Mouse (Mus musculus): Measurements from ENCODE around the gene Nrp1.

Gene Nrp1

DNA sequence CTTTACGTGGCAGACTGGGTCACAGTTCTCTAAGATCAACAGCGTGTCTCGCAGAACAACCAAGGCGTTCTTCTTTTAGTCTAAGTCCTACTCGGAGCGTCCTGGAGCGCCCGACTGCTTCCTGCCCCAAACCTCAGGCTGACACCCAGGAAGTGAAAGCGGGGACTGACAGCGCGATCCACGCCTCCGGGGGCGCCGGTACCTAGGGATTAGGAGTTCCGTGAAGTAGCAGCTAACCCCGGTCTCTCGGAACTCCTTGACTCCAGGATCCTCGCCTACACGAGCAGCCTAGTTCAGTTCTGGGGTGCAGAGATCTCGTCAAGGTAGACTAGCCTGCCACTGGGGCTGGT lies at the start of gene Nrp1:
Nrp1 (plus strand) TSS at position 199 of the 350 bp plus-strand sequence.
- no peak for DNase-seq

- DNase-seq = peak; percentile 55
These were observed 37.6 kb upstream of the Nrp1 start for GRCm38 (mm10) chr8:128320797-128321196.

GRCm38 (mm10) chr8:128327281-128327680 lies 31.1 kb upstream of the Nrp1 start:
- DNase-seq = no peak

GRCm38 (mm10) chr8:128327922-128328321 lies 30.5 kb upstream of the Nrp1 start:
- DNase-seq = no peak

DNA sequence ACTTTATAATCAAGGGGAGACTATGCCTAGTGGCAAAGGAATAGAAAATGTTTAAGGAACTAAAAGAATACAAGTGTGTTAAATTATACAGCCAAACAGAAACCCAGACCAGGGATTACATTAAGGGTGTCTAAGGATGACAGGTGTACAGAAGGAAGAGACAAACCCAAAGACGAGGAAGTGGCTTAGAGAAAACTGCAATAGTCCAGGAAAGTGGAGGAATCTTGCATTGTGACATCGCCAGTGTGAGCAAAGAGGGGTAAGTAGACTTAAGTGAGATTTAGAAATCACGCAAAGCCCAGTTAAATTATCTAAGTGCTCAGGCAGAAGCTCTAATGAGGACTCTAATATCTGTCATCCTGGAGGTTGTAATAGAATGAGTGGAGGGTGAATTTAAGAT lies 28.9 kb upstream of the Nrp1 start:
- no peak for DNase-seq

- no peak for DNase-seq
These were observed 22.4 kb upstream of the Nrp1 start for GRCm38 (mm10) chr8:128335976-128336375.

DNA sequence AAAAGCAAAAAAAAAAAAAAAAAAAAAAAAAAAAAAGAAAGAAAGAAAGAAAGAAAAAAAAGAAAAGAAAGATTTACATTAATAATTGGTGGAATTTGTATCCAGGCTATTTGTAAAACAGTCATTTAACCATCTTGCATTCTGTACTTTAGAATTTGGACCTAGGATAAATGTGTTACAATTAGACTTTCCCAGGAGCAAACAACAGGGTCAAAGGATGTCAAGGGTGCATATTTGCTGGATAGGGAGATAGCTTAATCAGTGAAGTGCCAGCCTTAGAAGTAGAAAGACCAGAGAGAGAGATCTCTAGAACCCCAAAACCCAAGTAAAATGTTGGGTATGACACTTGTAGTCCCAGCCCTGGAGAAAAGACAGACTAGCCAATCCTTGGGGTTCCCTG lies 19.5 kb upstream of the Nrp1 start:
- no peak for DNase-seq

DNA sequence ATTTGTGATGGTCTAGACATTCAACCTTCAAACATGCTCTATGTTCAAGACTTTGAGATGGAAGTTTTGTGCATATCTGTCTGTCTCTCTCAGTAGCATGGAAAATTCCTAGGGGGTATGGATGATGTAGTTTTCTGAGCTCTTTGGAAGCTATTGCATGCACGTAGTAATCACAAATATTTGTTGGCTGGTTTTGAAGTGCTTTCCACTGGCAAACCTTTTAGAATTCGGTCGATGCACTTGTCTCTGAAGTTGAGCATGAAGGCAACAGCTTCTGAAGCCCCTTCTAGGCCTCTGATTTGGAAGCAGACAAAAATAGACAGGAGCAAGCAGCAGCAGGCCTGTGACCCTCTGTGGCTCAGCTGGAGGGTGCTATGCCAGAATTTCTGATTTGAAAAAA lies 18.9 kb upstream of the Nrp1 start:
- DNase-seq = no peak

GRCm38 (mm10) chr8:128350405-128350804 lies 8.0 kb upstream of the Nrp1 start:
- peak; percentile 33 for DNase-seq

GRCm38 (mm10) chr8:128351211-128351610 lies 7.2 kb upstream of the Nrp1 start:
- DNase-seq = no peak

- DNase-seq = peak; percentile 50
These were observed 5.6 kb upstream of the Nrp1 start for GRCm38 (mm10) chr8:128352821-128353220.

DNA sequence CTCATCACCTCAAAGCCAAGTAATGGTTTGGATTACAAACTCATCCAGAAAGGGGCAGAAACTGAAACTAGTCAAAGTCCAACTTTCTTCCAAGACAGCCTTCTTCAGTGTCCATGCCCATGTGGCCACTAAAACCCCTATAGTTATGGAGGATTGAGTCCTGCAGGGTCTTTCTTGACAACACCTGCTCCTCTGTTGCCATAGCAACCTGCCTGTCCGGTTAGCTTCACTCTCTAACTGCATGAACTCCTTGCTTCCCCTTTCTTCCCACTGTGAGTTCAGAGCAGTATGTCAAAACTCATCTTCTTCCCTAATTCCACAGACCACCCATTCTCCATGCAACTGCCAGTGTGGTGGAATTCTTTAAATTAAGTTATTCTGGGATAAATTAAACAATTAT lies 4.4 kb upstream of the Nrp1 start:
- DNase-seq = no peak

DNA sequence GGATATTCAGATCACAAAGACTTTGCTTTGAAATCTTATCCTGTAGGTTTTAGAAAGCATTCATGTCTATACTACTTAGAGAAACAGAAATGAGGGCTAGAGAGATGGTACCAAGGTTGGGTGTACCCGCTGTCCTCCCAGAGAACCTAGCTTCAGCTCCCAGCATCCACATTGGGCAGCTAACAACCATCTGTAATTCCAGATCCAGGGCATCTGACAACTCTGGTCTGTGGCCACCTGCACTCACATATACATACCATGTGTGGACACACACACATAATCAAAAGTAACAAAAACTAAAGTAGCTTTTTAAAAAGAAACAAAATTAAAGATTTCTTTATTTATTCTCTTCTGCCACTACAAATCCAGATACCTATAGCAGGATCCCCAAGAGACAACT lies 3.3 kb upstream of the Nrp1 start:
- DNase-seq = peak; percentile 71

GRCm38 (mm10) chr8:128356170-128356569 lies 2.2 kb upstream of the Nrp1 start:
- DNase-seq = peak; percentile 89

DNA sequence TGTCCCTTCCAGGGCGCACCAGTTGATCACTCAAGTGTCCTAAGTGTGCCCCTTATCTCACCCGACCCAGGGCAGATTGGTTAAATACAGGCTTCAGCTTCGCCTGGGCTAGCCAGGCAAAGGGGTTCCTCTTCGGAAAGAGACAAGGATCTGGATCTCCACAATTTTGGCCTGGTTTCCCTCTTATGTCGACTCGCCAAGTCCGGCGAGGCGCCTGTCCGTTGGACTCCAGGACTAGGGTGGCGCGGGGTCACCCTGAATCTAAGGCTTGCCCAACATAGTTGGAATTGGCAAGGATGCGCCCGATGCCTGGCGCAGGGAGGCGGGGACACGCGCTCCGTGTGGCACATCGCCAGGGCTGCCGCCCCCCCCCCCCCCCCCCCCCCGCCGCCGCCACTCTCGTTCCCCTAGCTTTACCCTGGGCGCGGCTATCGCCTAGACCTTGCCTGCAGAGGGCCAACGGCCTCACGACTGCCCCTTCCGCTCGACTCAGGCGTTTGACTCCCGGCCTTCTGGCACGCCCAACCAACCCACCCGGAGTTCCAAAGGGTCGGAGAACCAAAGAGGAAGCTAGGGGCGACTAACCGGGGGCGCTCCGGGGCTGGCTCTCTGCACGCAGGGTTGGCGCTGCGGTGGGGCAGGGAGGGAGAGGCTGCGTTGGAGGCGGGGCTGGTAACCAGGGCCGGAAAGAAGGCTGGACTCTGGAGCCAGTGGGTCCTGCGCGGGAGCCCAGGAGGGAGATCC lies 1.4 kb upstream of the Nrp1 start:
- DNase-seq = peak; percentile 100

- DNase-seq = peak; percentile 98
These were observed 631 bp upstream of the Nrp1 start for GRCm38 (mm10) chr8:128357540-128358405.

DNA sequence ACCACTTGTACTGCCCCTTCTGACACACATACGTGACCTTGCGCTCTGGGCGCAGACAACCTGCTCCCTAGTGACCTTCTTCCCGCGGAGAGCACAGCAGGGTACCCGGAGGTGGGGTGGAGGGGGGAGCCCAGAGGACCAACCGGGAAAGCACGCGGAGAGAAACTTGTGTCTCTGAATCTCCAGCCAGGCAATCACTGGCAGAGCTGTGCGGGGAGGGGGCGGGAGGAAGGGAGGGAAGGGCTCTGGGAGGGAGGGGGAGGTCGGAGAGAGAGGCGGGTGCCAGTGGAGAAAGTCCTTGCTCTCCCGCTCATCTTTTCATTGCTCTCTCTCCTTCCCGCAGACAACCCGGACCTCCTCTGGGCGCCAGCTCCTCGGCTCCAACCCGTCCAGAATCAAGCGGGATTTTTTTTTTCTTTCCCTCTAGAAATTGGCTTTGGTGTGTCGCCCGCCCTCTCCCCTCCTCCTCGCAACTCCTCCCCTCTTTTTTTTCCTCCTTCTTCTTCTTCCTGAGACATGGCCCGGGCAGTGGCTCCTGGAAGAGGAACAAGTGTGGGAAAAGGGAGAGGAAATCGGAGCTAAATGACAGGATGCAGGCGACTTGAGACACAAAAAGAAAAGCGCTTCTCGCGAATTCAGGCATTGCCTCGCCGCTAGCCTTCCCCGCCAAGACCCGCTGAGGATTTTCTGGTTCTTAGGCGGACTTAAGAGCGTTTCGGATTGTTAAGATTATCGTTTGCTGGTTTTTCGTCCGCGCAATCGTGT lies 534 bp downstream of the Nrp1 start:
- peak; percentile 99 for DNase-seq

DNA sequence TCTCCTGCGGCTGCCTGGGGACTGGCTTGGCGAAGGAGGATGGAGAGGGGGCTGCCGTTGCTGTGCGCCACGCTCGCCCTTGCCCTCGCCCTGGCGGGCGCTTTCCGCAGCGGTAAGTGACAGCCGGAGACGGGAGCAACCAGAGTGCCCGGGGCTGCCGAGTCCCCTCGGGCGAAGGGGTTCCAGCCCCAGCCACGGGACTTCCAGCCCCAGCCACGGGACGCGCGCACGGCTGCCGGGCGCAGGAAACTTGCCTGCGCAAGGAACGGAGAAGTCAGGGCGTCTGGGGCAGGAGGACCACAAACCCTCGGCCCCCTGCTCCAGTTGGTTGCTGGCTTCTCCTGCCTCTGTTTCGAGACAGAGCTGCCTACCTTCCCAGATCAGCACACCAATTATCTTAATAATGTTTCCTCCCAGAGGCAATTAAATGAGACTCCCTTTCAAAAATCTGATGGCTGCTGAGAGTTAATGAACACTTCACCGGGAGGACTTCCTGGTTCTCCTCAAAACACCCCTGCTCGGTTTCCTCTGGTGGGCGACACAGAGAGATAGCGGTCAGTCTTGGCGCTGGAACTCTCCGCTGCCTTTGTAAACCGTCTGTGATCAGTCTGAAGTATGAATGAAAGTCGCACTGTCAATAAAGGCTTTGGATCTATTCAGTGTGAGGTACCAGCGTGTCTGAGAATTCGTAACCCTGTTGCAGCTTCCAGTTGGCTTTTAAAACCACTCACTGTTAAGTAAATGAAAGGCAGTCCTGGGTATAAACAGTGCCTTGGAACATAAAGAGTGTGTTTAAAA lies 1.3 kb downstream of the Nrp1 start:
- peak; percentile 97 for DNase-seq

DNA sequence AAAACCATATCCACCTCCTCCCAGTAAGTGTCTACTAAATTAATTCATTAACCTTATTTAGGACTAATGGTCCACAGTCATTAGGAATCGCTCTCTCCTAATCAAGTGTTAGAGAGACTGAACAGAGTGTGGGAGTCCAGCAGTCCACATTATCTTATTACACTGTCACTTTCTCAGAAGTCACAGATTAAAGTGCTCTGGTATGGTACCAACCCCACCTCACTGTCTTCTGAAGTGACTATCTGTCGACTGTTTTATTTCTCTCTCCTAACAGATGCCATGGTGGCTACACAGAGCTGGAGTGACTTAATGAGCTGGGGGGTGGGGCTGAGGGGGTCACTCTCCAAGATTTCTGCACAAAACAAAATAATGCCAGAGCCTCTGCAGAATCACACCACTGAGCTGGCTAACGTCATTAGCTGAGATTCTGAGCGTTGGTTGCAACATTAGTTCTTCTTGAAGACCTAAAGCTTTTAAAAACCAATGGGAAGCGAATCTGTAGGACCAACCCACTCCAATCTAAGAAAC lies 3.0 kb downstream of the Nrp1 start:
- DNase-seq = peak; percentile 92

DNA sequence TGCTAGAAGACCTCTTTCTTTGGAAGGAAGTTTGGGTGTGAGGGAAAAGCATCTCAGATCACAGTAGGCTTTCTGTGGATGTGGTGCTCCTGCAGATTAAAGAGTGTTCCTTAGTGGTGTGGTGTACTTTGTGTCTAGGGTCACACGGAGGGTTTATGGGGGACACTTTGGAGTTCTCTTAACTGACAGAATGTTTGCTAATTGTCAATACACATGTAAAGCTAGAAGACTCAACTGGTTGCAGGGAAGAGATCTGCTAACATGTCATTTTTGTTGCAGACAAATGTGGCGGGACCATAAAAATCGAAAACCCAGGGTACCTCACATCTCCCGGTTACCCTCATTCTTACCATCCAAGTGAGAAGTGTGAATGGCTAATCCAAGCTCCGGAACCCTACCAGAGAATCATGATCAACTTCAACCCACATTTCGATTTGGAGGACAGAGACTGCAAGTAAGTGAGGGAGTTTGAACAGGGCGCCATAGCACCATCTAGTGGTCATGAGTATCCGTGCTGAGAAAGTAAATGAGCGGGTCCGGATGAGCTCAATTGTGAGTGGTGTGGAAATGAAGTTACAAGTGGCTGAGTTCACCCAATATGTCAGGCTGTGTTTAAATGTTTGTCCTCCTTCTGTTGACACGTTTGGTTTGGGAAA lies 4.7 kb downstream of the Nrp1 start:
- peak; percentile 97 for DNase-seq

DNA sequence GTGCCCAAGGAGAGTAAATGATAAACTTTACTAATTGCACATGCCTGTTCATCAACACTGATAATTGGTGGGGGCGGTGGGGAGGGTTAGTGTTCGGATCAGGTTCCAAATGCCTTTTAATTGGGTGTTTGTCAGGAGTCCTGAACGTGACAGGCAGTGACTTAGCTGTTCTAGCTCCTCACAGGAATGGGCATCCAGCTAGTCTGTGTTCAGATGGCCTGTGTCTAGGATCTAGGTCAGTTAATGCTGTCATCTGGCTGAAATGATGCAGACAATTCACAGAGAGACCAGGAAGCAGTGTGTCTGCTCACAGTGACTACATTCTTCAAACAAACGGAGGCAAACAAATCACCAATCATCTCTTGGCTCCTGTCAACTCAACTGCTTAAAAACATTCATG lies 12.1 kb downstream of the Nrp1 start:
- peak; percentile 91 for DNase-seq

- DNase-seq = peak; percentile 82
These were observed 12.6 kb downstream of the Nrp1 start for GRCm38 (mm10) chr8:128371026-128371425.
